16 mouse cellular contexts compared by ENCODE assay signal in genomic region chr2:4420679-4421312, GRCm38 (mm10).
DNase-seq lines count a peak whose midpoint lies in the region; ATAC-seq lines count a peak whose summit lies in the region.
"Had no signal": no experiment of that assay in that cellular context is flagged by ENCODE, and none has a peak within 500 bp of the region (broad histone marks: within the 10 kb centered on the region; RNA-seq: fewer than 3 reads in every experiment).

No protein-coding gene starts in this region.

- H3K9ac ChIP-seq in heart, embryonic 11.5 days (ENCODE audit: low read depth, low read length), result no peak overlapping the region
- no peak overlapping the region for H3K9ac ChIP-seq in forebrain, embryonic 14.5 days (ENCODE audit: low read length)
- no peak overlapping the region for H3K9ac ChIP-seq in limb, embryonic 12.5 days (replicated peaks)
- H3K9ac ChIP-seq: limb, embryonic 15.5 days had no signal

- no peak overlapping the region for H3K4me2 ChIP-seq in heart, embryonic 11.5 days
- no peak overlapping the region for H3K4me2 ChIP-seq in forebrain, embryonic 14.5 days (ENCODE audit: low read length)
- H3K4me2 ChIP-seq in limb, embryonic 12.5 days, result no peak overlapping the region
- H3K4me2 ChIP-seq: limb, embryonic 15.5 days had no signal

- peak overlapping the region; percentile 60; the same call in 1 of the 2 replicates for H3K27ac ChIP-seq in heart, embryonic 11.5 days (ENCODE audit: low read depth, low read length)
- 0 out of 2 replicates have a peak overlapping the region, but pooled peaks have one; percentile 41 for H3K27ac ChIP-seq in forebrain, embryonic 14.5 days (ENCODE audit: low read depth, low read length)
- H3K27ac ChIP-seq in limb, embryonic 12.5 days, result peak overlapping the region; percentile 64
- H3K27ac ChIP-seq: gastrocnemius, adult 2 months; limb, embryonic 15.5 days had no signal

- no peak for DNase-seq in heart, postnatal 14 days
- DNase-seq in R1 (ENCODE audit: low read depth, low spot score), result peak; percentile 75
- DNase-seq in forebrain, embryonic 14.5 days (ENCODE audit: low spot score), result peak; percentile 87
- no peak for DNase-seq in spleen, postnatal 10 days (ENCODE audit: low spot score in 2 of 2)
- no peak for DNase-seq in adrenal gland, postnatal 14 days
- no peak for DNase-seq in left cerebral cortex, postnatal 36 days (ENCODE audit: low spot score in 2 of 2)
- DNase-seq: cerebellum, postnatal 25 days; gastrocnemius, adult 2 months; kidney, postnatal 10 days; right cerebral cortex, postnatal 14 days; thymus, postnatal 36 days had no signal

- H3K4me3 ChIP-seq in heart, embryonic 11.5 days (ENCODE audit: low read depth, low read length), result no peak overlapping the region
- no peak overlapping the region for H3K4me3 ChIP-seq in forebrain, embryonic 14.5 days (ENCODE audit: low read depth, low read length)
- no peak overlapping the region for H3K4me3 ChIP-seq in limb, embryonic 12.5 days (replicated peaks)
- H3K4me3 ChIP-seq: gastrocnemius, adult 2 months; limb, embryonic 15.5 days had no signal

- WGBS in heart, embryonic 11.5 days (ENCODE audit: insufficient replicate concordance), result 92% methylated on average over 4 of the region's 4 CpGs
- WGBS in forebrain, embryonic 14.5 days, result 48% methylated on average over 4 of the region's 4 CpGs
- 93% methylated on average over 4 of the region's 4 CpGs for WGBS in limb, embryonic 12.5 days

- H3K4me1 ChIP-seq in heart, embryonic 11.5 days (ENCODE audit: control insufficient read depth, insufficient read depth, low read length), result peaks cover 3% of the 10 kb centered on the region; the same call in 1 of the 2 replicates
- peaks cover 13% of the 10 kb centered on the region; the same call in 1 of the 2 replicates for H3K4me1 ChIP-seq in forebrain, embryonic 14.5 days (ENCODE audit: control insufficient read depth, insufficient read depth, low read length)
- peaks cover 29% of the 10 kb centered on the region for H3K4me1 ChIP-seq in limb, embryonic 12.5 days (replicated peaks)

- no peaks in the 10 kb centered on the region for H3K9me3 ChIP-seq in heart, embryonic 11.5 days (replicated peaks; ENCODE audit: control insufficient read depth, low read length)
- H3K9me3 ChIP-seq in forebrain, embryonic 14.5 days (replicated peaks; ENCODE audit: control insufficient read depth, low read length), result no peaks in the 10 kb centered on the region
- H3K9me3 ChIP-seq in limb, embryonic 12.5 days, result no peaks in the 10 kb centered on the region
- H3K9me3 ChIP-seq: G1E; limb, embryonic 15.5 days had no signal

- no peaks in the 10 kb centered on the region for H3K27me3 ChIP-seq in heart, embryonic 11.5 days (ENCODE audit: control insufficient read depth, insufficient read depth, low read length)
- H3K27me3 ChIP-seq in forebrain, embryonic 14.5 days (replicated peaks; ENCODE audit: control insufficient read depth, insufficient read depth, low read length), result no peaks in the 10 kb centered on the region
- H3K27me3 ChIP-seq in limb, embryonic 12.5 days, result no peaks in the 10 kb centered on the region
- H3K27me3 ChIP-seq: limb, embryonic 15.5 days had no signal

- no peak for ATAC-seq in heart, embryonic 11.5 days (replicated peaks; ENCODE audit: insufficient number of reproducible peaks, low FRiP score, low TSS enrichment)
- ATAC-seq in forebrain, embryonic 14.5 days, result peak; percentile 95
- ATAC-seq in limb, embryonic 12.5 days (ENCODE audit: insufficient number of reproducible peaks, insufficient read depth, low FRiP score, low TSS enrichment, low read depth), result no peak
- ATAC-seq: activated CD4-positive, CD25-positive, alpha-beta regulatory T cell, adult 4 months had no signal

- intact Hi-C loops in heart, postnatal 14 days (cut with DNase I), result no loop called here
- intact Hi-C loops in left cerebral cortex, postnatal 36 days (cut with DNase I), result no loop called here

- no peaks in the 10 kb centered on the region for H3K36me3 ChIP-seq in heart, embryonic 11.5 days (ENCODE audit: control insufficient read depth, insufficient read depth, low read length)
- no peaks in the 10 kb centered on the region for H3K36me3 ChIP-seq in forebrain, embryonic 14.5 days (ENCODE audit: control insufficient read depth, insufficient read depth, low read length)
- H3K36me3 ChIP-seq in limb, embryonic 12.5 days, result peaks cover 10% of the 10 kb centered on the region; the same call in 1 of the 2 replicates
- H3K36me3 ChIP-seq: G1E; limb, embryonic 15.5 days had no signal

Comparison
In these comparisons a context has a peak if more than half of its experiments do, and no peak if none do; other contexts are left out.
1. DNase-seq: peak in R1 (single experiment) and forebrain, embryonic 14.5 days (single experiment); none in heart, postnatal 14 days (0 of 2), spleen, postnatal 10 days (0 of 2), adrenal gland, postnatal 14 days (single experiment) and left cerebral cortex, postnatal 36 days (0 of 2).
2. Peak in every context shown above with its lines, with median percentiles within 50 percentile points of each other: H3K27ac ChIP-seq.